Mouse (Mus musculus) forebrain, embryonic 12.5 days (tissue): Measurements from ENCODE around the gene Serinc2. TPM values are rescaled to one million over a fixed set of nuclear protein-coding genes. Genes with fewer than 3 reads are reported as not detected.

Experiments
- ATAC-seq: fragments of 200-750 bp; cut with Nextera tagmentation; 2 replicates; pipeline ENCODE4 v1.8.0; 2017; ENCODE audit warnings: moderate TSS enrichment; ENCODE audit not compliant: low FRiP score
- H3K27ac ChIP-seq: fragments of 300-500 bp; sonication (generic); 2 replicates; pipeline ENCODE4 v1.5.1; 2016; ENCODE audit warnings: mild to moderate bottlenecking
- H3K27me3 ChIP-seq: fragments of 300-500 bp; sonication (generic); 2 replicates; pipeline ENCODE4 v1.6.1; 2016; ENCODE audit warnings: mild to moderate bottlenecking
- H3K36me3 ChIP-seq: fragments of 300-500 bp; sonication (generic); replicated peaks from 2 replicates; pipeline ENCODE4 v1.6.1; 2016; ENCODE audit warnings: mild to moderate bottlenecking
- H3K4me1 ChIP-seq: fragments of 300-500 bp; sonication (generic); 2 replicates; pipeline ENCODE4 v1.6.1; 2016
- H3K4me2 ChIP-seq: fragments of 300-500 bp; sonication (generic); 2 replicates; pipeline ENCODE4 v1.6.1; 2016; ENCODE audit warnings: mild to moderate bottlenecking, moderate library complexity
- H3K4me3 ChIP-seq: fragments of 300-500 bp; sonication (generic); replicated peaks from 2 replicates; pipeline ENCODE4 v1.5.1; 2016; ENCODE audit warnings: mild to moderate bottlenecking
- H3K9ac ChIP-seq: fragments of 300-500 bp; sonication (generic); 2 replicates; pipeline ENCODE4 v1.6.1; 2016; ENCODE audit warnings: mild to moderate bottlenecking
- H3K9me3 ChIP-seq: fragments of 300-500 bp; sonication (generic); 2 replicates; pipeline ENCODE4 v1.6.1; 2016
- WGBS: fragments of 180-500 bp; shearing (Covaris S2); methylation state at CpG from one replicate; pipeline ENCODE4 v1.1.7; 2016; 5-methylcytosine and 5-hydroxymethylcytosine counted together
- polyA plus RNA-seq: library from polyadenylated mRNA; unstranded; fragments of >200 nt; fragmentation: Nextera tagmentation; extraction: Ambion mirVana; gene quantifications from 2 replicates; pipeline ENCODE4 v1.2.1, GENCODE M21; 2016

The Serinc2 gene
- 88.9 and 95.5 TPM in 2 replicates for polyA plus RNA-seq

DNA sequence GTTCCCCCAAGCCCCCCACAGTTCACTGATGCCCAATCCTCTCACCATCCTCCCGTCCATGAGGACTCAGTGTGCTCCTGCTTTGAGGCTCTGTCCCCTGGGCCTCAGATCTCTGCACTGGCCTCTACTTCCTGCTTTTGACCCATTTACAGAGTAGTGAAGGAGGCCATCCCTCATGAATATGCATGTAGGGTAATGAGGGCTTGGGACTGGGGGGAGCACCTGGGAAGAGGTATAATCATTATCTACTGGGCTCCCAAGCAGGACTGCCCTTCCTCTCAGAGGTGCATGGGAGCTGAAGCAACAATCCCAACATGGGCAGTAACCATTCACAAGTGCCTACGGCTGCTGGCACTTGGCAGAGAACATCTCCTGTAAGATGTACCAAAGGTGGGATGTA is at the start of gene Serinc2:
Gene Serinc2 (minus strand): TSS at position 101 of the 400 bp plus-strand sequence.
- Histone ChIP-seq H3K36me3 (no peaks in the 10 kb centered on the region), H3K4me3 (no peak within 1 kb of the TSS), H3K4me1 (peaks cover 15% of the 10 kb centered on the region), H3K9me3 (no peaks in the 10 kb centered on the region), H3K27ac (no peak within 1 kb of the TSS), H3K9ac (no peak within 1 kb of the TSS), H3K4me2 (no peak within 1 kb of the TSS), H3K27me3 (peaks cover 11% of the 10 kb centered on the region; the same call in 1 of the 2 replicates)
- WGBS, result 67% methylated on average over 2 of the region's 2 CpGs
- no peak for ATAC-seq

DNA sequence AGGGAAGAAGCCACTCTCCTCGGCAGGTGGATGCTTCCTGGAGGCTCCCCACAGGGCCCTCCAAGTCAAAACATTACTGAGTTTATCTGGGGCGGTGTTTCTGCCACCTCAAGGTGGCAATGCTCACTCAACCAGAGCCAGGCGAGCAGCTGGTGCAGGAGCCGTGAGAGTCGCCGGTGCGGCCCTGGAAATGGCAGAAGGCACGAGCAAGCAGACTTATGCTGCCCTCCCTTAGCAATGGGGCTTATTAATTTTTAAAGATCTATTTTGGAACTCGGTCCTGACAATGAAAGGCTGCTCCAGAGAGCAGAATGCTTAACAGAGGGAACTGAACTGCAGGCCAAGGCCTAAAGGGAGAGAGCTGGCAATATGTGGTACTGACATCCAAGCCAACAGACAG is 48.4 kb upstream of the Serinc2 start:
- Histone ChIP-seq H3K4me2 (no peak overlapping the region), H3K27me3 (no peaks in the 10 kb centered on the region), H3K36me3 (peaks cover 57% of the 10 kb centered on the region), H3K4me3 (no peak overlapping the region), H3K4me1 (no peaks in the 10 kb centered on the region), H3K9ac (no peak overlapping the region), H3K9me3 (no peaks in the 10 kb centered on the region), H3K27ac (no peak overlapping the region)
- 85% methylated on average over 9 of the region's 9 CpGs for WGBS
- no peak for ATAC-seq

DNA sequence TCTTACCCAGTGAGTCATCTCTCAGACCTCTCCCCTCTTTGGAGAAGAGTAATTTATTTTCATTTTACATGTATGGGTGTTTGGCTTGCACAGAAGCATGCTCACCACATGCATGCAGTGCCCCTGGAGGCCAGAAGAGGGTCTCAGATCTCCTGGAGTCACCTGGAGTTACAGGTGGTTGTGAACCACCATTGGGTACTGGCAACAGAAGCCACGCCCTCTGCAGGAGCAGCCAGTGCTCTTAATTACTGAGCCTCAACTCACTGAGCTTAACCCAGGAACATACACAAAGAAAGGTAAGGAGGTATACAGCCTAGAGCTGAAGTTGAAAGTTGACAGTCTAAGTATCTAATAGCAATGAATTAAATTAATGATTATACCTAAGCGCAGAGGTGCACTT is 46.4 kb upstream of the Serinc2 start:
- no peak overlapping the region for H3K27ac ChIP-seq
- no peaks in the 10 kb centered on the region for H3K9me3 ChIP-seq
- no peak overlapping the region for H3K4me3 ChIP-seq
- H3K36me3 ChIP-seq, result peaks cover 64% of the 10 kb centered on the region
- no peaks in the 10 kb centered on the region for H3K4me1 ChIP-seq
- 88% methylated on average over 2 of the region's 2 CpGs for WGBS
- no peaks in the 10 kb centered on the region for H3K27me3 ChIP-seq
- no peak overlapping the region for H3K4me2 ChIP-seq
- no peak for ATAC-seq
- H3K9ac ChIP-seq, result no peak overlapping the region

DNA sequence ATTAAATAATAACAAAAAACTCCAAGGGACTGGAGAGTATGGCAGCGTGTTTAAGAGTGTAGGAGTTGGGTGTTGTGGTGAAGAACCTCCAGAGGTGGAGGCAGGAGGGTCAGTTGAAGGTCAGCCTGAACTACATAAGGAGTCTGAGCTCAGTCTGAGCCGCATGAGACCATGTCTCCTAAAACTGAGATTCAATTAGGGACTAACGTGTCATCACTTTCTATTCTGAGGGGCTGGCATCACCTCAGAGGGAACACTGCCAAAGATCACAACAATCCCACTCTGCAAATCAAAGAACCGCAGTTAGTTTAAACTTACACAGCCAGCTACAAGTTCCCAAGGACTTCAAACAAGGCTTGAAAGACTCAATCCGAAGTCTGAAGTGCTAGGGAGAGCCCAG is 44.6 kb upstream of the Serinc2 start:
- Histone ChIP-seq H3K4me3 (no peak overlapping the region), H3K9ac (no peak overlapping the region), H3K4me1 (no peaks in the 10 kb centered on the region), H3K9me3 (no peaks in the 10 kb centered on the region), H3K27me3 (no peaks in the 10 kb centered on the region), H3K27ac (no peak overlapping the region), H3K36me3 (peaks cover 75% of the 10 kb centered on the region), H3K4me2 (no peak overlapping the region)
- ATAC-seq, result no peak
- WGBS, result 85% methylated on average over 5 of the region's 5 CpGs

DNA sequence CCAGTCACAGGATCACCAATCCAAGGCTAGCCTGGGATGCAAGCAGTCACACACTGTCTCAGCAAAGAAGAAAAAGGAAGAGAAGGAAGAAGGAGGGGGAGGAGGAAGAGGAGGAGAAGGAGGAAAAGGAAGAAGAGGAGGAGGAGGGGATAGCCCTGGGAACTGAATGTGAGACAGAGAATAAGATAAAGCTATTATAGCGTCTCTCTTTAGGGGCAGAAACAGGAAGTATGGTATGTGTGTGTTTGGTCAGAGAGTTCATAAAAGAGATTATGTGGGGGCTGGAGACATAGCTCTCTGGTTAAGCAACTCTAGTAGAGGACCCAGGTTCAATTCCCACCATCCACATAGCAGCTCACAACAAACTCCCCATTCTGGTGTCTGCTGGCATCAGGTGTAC is 44.2 kb upstream of the Serinc2 start:
- Histone ChIP-seq H3K4me1 (no peaks in the 10 kb centered on the region), H3K27ac (no peak overlapping the region), H3K9me3 (no peaks in the 10 kb centered on the region), H3K4me2 (no peak overlapping the region), H3K4me3 (no peak overlapping the region), H3K27me3 (no peaks in the 10 kb centered on the region), H3K36me3 (peaks cover 76% of the 10 kb centered on the region), H3K9ac (no peak overlapping the region)
- 94% methylated on average over 1 of the region's 1 CpGs for WGBS
- ATAC-seq, result no peak

DNA sequence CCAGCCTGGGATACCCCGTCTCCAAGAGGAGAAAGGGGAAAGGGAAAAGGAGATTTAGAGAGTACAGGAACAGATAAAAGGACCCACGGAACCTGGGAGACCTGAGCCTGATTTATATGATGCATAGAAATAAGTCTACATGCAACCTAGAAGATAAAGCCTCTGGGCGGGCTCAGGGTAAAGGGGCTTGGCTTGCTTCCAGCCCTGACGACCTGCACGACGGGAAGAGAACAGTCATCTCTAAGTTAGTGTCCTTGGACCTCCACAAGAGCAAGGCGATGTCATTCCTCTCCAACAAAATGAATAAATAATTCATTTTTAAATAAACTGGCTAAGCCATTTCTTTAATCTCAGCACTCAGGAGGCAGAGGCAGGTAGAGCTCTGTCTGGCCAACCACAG is 43.6 kb upstream of the Serinc2 start:
- Histone ChIP-seq H3K4me2 (no peak overlapping the region), H3K36me3 (peaks cover 75% of the 10 kb centered on the region), H3K4me3 (no peak overlapping the region), H3K27ac (no peak overlapping the region), H3K27me3 (no peaks in the 10 kb centered on the region), H3K9ac (no peak overlapping the region), H3K9me3 (no peaks in the 10 kb centered on the region), H3K4me1 (no peaks in the 10 kb centered on the region)
- WGBS, result 85% methylated on average over 7 of the region's 7 CpGs
- ATAC-seq, result no peak

DNA sequence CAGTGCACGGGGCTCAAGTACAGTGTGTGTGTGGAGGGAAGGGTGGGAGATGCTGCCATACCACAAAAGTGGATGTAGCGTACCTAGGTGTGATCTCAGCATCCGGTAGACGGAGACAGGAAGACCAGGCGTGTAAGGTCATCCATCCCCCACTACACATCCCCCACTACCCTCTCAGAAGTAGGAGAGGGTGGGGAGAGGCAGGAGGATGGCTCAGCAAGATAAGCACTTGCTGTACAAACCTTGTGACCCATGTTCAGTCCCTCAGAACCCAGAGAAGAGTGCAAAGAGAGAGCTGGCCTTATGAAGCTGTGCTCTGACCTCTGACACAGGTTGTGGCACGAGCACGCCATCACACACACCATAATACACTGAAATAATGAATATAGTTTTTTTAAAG is 42.6 kb upstream of the Serinc2 start:
- H3K4me2 ChIP-seq, result no peak overlapping the region
- H3K9ac ChIP-seq, result no peak overlapping the region
- no peak overlapping the region for H3K27ac ChIP-seq
- H3K4me3 ChIP-seq, result no peak overlapping the region
- H3K36me3 ChIP-seq, result peaks cover 70% of the 10 kb centered on the region
- H3K9me3 ChIP-seq, result no peaks in the 10 kb centered on the region
- H3K4me1 ChIP-seq, result no peaks in the 10 kb centered on the region
- H3K27me3 ChIP-seq, result no peaks in the 10 kb centered on the region
- WGBS, result 96% methylated on average over 7 of the region's 7 CpGs
- no peak for ATAC-seq

DNA sequence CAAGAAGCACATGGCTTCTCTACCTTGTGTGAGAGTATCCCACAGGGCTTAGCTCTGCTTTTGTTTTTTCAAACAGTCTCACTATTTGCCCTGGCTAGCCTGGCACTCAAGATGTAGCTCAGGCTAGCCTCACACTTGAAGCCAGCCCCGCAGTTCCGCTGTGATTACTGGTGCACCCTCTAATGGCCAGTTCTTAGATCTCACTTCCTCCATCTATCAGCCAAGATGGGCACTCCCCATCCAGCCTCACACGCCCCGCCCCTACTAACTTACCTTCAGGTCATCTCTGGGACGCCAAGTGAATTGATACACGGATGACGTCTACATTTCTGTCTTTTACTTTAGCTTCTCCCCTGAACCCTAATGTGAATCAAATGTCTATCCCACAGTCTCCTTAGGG is 40.6 kb upstream of the Serinc2 start:
- H3K9me3 ChIP-seq, result no peaks in the 10 kb centered on the region
- H3K27me3 ChIP-seq, result no peaks in the 10 kb centered on the region
- no peak overlapping the region for H3K9ac ChIP-seq
- no peaks in the 10 kb centered on the region for H3K4me1 ChIP-seq
- 84% methylated on average over 7 of the region's 7 CpGs for WGBS
- ATAC-seq, result no peak
- no peak overlapping the region for H3K4me3 ChIP-seq
- no peak overlapping the region for H3K4me2 ChIP-seq
- H3K36me3 ChIP-seq, result peaks cover 69% of the 10 kb centered on the region
- no peak overlapping the region for H3K27ac ChIP-seq

DNA sequence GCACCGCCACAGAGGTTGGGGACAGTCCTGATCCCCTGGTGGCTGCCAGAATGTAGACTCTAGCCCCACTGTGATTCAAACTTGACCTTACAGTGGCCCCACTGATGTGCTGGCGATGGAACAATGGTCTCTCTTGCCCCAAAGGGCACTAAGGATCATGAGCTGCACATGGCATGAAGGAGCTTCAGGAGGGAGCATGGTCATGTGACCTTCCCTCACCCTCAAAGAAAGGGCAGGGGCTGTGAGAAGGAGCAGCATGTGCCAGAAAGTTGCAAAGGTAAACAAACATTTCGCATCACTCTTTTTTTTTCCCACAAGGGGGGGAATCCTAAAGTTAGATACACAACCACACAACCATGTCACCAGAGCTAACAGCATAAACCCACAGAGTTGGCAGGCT is 39.1 kb upstream of the Serinc2 start:
- no peaks in the 10 kb centered on the region for H3K4me1 ChIP-seq
- H3K27me3 ChIP-seq, result no peaks in the 10 kb centered on the region
- H3K36me3 ChIP-seq, result peaks cover 68% of the 10 kb centered on the region
- no peaks in the 10 kb centered on the region for H3K9me3 ChIP-seq
- ATAC-seq, result no peak
- H3K9ac ChIP-seq, result no peak overlapping the region
- WGBS, result 71% methylated on average over 3 of the region's 3 CpGs
- H3K4me3 ChIP-seq, result no peak overlapping the region
- H3K4me2 ChIP-seq, result no peak overlapping the region
- no peak overlapping the region for H3K27ac ChIP-seq

DNA sequence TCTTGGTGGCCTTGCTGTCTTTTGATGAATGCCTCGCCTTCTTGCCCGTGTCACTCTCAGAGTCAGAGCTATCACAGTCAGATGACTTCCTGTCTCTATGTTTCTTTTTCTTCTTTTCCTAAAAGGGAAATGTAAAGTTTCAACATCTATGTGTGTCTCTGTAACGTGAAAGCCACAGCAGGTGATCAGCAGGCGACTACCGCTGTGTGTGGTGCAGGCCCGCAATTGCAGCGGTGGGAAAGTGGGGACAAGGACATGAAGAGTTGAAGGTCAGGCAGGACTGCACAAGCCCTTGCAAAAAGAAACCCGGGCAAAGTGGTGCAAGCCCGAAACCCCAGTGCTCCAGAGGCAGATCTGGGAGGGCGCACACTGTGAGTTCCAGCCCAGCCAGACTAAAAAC is 37.7 kb upstream of the Serinc2 start:
- no peak overlapping the region for H3K4me2 ChIP-seq
- H3K4me3 ChIP-seq, result no peak overlapping the region
- H3K27me3 ChIP-seq, result no peaks in the 10 kb centered on the region
- H3K36me3 ChIP-seq, result peaks cover 59% of the 10 kb centered on the region
- H3K9me3 ChIP-seq, result no peaks in the 10 kb centered on the region
- H3K27ac ChIP-seq, result no peak overlapping the region
- no peak overlapping the region for H3K9ac ChIP-seq
- no peaks in the 10 kb centered on the region for H3K4me1 ChIP-seq
- 83% methylated on average over 10 of the region's 10 CpGs for WGBS
- no peak for ATAC-seq

DNA sequence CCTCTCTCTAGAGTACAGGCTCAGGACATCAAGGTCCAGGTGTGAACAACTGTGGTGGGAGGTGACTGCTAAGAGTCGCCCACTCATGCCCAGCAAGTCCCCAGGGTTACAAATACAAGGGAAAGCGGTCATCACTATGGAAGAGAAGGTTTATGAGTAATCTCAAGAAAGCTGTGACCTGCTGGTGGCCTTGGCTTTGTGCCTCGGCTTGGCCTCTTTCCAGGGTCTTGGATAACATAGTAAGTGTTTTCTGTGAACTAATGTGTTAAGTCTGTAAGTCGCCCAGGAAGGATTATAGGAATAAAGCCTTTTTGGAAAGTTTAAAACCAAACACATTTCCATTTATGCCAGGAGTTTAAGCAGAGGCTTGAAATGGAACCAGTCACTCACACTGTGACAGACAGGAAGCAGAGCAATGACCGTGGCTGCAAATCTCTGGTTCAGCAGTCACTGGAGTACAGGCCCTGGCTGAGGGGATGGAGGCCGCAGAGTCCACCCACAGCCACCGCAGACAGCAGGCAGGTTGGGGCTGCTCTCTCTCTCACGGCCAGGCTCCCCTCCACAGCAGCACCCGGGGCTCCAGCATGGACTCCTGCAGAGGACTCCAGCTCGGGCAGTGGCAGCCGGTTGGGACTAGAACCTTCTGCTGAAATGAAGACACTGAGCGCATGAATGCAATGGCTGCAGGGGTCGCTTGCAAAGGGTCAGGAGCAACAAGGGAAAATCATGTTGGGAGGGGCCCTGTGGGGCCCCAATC is 36.9 kb upstream of the Serinc2 start:
- Histone ChIP-seq H3K4me1 (no peaks in the 10 kb centered on the region), H3K4me3 (no peak overlapping the region), H3K27ac (no peak overlapping the region), H3K9me3 (no peaks in the 10 kb centered on the region), H3K4me2 (no peak overlapping the region), H3K36me3 (peaks cover 54% of the 10 kb centered on the region), H3K9ac (no peak overlapping the region), H3K27me3 (no peaks in the 10 kb centered on the region)
- 79% methylated on average over 13 of the region's 13 CpGs for WGBS
- ATAC-seq, result no peak

DNA sequence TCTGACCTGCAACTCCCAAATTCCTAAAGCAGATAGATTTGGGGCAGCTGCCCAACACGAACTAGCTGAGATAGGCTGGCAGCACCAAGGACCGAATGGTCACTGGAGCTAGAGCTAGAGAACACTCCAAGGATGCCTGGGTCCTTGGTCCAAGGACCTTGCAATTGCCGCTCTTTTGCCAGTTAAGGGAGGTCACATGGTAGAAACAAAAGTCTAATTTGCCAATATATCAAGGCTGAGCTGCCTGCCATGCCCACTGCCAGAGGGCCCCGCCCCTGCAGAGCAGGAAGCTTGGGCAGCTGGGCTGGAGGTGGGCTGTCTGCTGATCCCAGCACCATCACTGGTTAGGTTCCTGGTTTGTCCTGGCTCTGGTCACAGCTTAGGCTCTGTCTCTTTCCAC is 34.5 kb upstream of the Serinc2 start:
- WGBS, result 96% methylated on average over 4 of the region's 4 CpGs
- Histone ChIP-seq H3K4me3 (no peak overlapping the region), H3K27ac (no peak overlapping the region), H3K4me2 (no peak overlapping the region), H3K36me3 (peaks cover 40% of the 10 kb centered on the region), H3K9ac (no peak overlapping the region), H3K27me3 (peaks cover 22% of the 10 kb centered on the region), H3K9me3 (no peaks in the 10 kb centered on the region), H3K4me1 (peaks cover 8% of the 10 kb centered on the region)
- no peak for ATAC-seq

DNA sequence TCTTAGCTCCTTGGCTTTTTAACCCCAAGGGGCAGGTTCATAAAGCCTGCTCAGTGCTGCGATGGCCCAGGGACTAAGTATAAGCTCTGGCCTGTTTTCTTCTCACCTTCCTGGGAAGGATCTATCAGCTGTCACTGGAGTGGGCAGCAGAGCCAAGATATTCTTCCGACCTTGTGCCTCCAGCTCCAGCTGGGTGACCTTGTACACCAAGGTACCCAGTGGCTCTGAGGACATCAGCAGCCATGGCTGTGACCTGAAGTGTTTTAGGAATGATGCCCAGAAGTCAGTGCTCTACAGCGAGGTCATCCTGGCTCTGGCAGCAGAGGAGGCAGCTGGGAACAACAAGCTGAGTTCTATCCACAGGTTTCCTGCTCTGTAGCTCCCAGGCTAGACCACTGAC is 33.5 kb upstream of the Serinc2 start:
- 94% methylated on average over 3 of the region's 3 CpGs for WGBS
- no peak overlapping the region for H3K4me2 ChIP-seq
- no peaks in the 10 kb centered on the region for H3K9me3 ChIP-seq
- H3K36me3 ChIP-seq, result peaks cover 33% of the 10 kb centered on the region
- peaks cover 18% of the 10 kb centered on the region for H3K4me1 ChIP-seq
- H3K4me3 ChIP-seq, result no peak overlapping the region
- H3K27me3 ChIP-seq, result peaks cover 31% of the 10 kb centered on the region
- H3K9ac ChIP-seq, result no peak overlapping the region
- ATAC-seq, result no peak
- H3K27ac ChIP-seq, result no peak overlapping the region
